Mouse (Mus musculus) spleen, postnatal 10 days (tissue): ENCODE measurements around the gene Trpc3.
"Not testable (repeated sequence)": the region's sequence is repeated elsewhere in the genome, so short reads cannot be mapped to it uniquely, and the experiment has no call there.

ENCODE experiments used
- DNase-seq, 2 experiments: peaks; one replicate each; pipeline ENCODE4 v3.0.0; 2021 to 2022; ENCODE audit warnings: low spot score in 2 of 2

Gene Trpc3

GRCm38 (mm10) chr3:36599773-36600172 is 90.2 kb downstream of the Trpc3 start:
- DNase-seq: not testable (repeated sequence)

- DNase-seq: no peak
Measured at GRCm38 (mm10) chr3:36598811-36599210, 91.2 kb downstream of the Trpc3 start.

DNA sequence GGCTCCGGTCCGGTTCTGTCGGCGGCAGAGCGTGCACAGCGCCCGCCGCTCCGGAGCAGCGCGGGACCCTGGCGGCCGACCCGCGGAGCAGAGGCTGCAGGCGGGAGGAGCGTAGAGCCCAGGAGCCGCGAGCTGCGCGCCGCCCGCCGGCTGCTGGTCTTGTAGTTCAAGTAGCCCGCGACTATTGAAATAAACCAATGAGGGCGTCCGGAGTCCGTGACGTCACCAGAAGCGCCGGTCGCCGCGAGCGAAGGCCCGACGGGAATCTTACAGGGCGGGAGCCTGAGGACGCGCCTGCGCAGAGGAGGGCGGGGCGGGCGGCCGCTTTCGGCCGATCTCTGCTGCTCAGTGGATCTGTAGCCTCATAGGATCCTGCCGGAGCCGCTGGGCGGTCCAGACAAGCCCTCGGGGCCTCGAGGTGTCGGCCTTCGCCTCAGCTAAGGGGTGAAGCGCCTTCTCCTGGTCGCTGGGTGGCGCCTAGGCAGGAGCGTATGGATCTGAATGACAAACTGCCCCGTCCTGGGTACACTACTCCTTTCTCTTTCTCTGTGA is 118.1 kb downstream of the Trpc3 start, which contains the start of gene Ccna2:
TSS of gene Ccna2 (minus strand) at position 324 of the 552 bp plus-strand sequence.
- DNase-seq: peak; percentile 98 to 99

DNA sequence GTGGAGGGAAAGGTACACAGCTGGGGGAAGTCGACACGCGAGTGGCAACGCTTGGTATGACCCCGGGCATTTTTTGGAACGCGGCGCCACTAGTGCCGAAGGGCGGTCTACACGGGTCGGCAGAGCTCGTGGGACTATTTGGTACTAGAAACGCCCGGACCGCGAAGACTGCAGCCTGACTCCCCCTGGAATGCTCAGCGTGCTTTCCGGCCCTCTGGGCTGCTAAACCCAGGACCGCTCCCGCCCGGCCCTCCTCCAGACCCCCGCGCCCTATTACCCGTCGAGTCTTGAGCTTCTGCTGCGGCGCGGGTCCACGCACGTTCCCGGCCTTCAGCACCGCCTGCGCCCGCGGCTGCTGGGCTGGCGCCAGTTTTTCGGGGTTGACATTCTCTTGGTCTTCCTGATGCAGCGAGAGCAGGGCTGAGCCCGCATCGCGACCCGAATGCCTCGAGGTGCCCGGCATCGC is 118.6 kb downstream of the Trpc3 start:
- DNase-seq: no peak
